Mouse (Mus musculus): ENCODE measurements around the gene Cttnbp2. TPM values are rescaled to one million over a fixed set of nuclear protein-coding genes. Genes with fewer than 3 reads are reported as not detected.
A peak's percentile ranks its signal among the peaks of the same experiment; 100 is the strongest.
"Not testable (repeated sequence)": the region's sequence is repeated elsewhere in the genome, so short reads cannot be mapped to it uniquely, and the experiment has no call there.

Gene Cttnbp2
- polyA plus RNA-seq, 1 experiment from 2014 or later, result 4.5 TPM

- Histone ChIP-seq H3K27ac (ENCODE audit: low read depth, low read length) (no peak overlapping the region), H3K36me3 (ENCODE audit: control insufficient read depth, insufficient read depth, low read length) (no peaks in the 10 kb centered on the region), H3K4me1 (replicated peaks; ENCODE audit: control insufficient read depth, insufficient read depth, low read length) (peaks cover 3% of the 10 kb centered on the region; the same call in 1 of the 2 replicates), H3K4me2 (no peak overlapping the region), H3K4me3 (ENCODE audit: low read depth, low read length) (no peak overlapping the region), H3K9me3 (ENCODE audit: control insufficient read depth, low read length) (no peaks in the 10 kb centered on the region), H3K27me3 (replicated peaks; ENCODE audit: control insufficient read depth, insufficient read depth, low read length) (no peaks in the 10 kb centered on the region), H3K9ac (ENCODE audit: low read depth, low read length) (no peak overlapping the region)
- ATAC-seq (replicated peaks; ENCODE audit: low FRiP score) (no peak), DNase-seq (ENCODE audit: low spot score) (no peak)
- 67% methylated on average over 6 of the region's 6 CpGs for WGBS
Observed at GRCm38 (mm10) chr6:18417866-18418454, 96.7 kb downstream of the Cttnbp2 start.

DNA sequence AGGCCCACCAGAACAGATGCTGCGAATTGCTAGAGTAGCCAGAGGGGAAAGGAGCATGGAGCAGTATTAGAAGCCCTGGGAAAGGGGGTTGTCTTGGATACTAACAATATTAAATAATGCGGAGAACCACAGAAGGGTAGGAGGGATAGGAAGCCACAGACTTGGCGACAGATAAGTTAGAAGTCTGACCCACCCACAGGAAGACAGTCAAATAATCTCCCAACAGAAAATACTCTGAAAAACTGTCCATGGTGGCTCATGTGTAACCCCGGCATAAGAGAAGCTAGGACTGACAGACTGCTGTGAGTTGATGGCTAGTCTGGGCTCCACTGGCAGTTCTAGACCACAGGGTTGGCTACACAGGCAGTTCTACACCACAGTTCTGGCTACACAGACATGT is 98.7 kb downstream of the Cttnbp2 start:
- no peak for DNase-seq (ENCODE audit: low spot score)
- H3K36me3 ChIP-seq (ENCODE audit: control insufficient read depth, insufficient read depth, low read length), result no peaks in the 10 kb centered on the region
- no peaks in the 10 kb centered on the region for H3K9me3 ChIP-seq (ENCODE audit: control insufficient read depth, low read length)
- no peak overlapping the region for H3K9ac ChIP-seq (ENCODE audit: low read depth, low read length)
- H3K27me3 ChIP-seq (replicated peaks; ENCODE audit: control insufficient read depth, insufficient read depth, low read length), result no peaks in the 10 kb centered on the region
- no peak overlapping the region for H3K4me3 ChIP-seq (ENCODE audit: low read depth, low read length)
- no peak overlapping the region for H3K4me2 ChIP-seq
- 47% methylated on average over 4 of the region's 4 CpGs for WGBS
- peak; percentile 73 for ATAC-seq (replicated peaks; ENCODE audit: low FRiP score)
- peaks cover 3% of the 10 kb centered on the region; the same call in 1 of the 2 replicates for H3K4me1 ChIP-seq (replicated peaks; ENCODE audit: control insufficient read depth, insufficient read depth, low read length)
- peak overlapping the region; percentile 34; the same call in 1 of the 2 replicates for H3K27ac ChIP-seq (ENCODE audit: low read depth, low read length)

GRCm38 (mm10) chr6:18411505-18412225 is 103.0 kb downstream of the Cttnbp2 start:
- Histone ChIP-seq H3K27me3 (replicated peaks; ENCODE audit: control insufficient read depth, insufficient read depth, low read length) (no peaks in the 10 kb centered on the region), H3K27ac (ENCODE audit: low read depth, low read length) (no peak overlapping the region), H3K36me3 (ENCODE audit: control insufficient read depth, insufficient read depth, low read length) (no peaks in the 10 kb centered on the region), H3K4me3 (ENCODE audit: low read depth, low read length) (no peak overlapping the region), H3K4me2 (no peak overlapping the region), H3K4me1 (replicated peaks; ENCODE audit: control insufficient read depth, insufficient read depth, low read length) (peaks cover 3% of the 10 kb centered on the region; the same call in 1 of the 2 replicates), H3K9me3 (ENCODE audit: control insufficient read depth, low read length) (no peaks in the 10 kb centered on the region), H3K9ac (ENCODE audit: low read depth, low read length) (no peak overlapping the region)
- peak; percentile 60 for ATAC-seq (replicated peaks; ENCODE audit: low FRiP score)
- no peak for DNase-seq (ENCODE audit: low spot score)
- WGBS, result 79% methylated on average over 1 of the region's 1 CpGs

GRCm38 (mm10) chr6:18408445-18408844 is 106.2 kb downstream of the Cttnbp2 start:
- Histone ChIP-seq H3K27ac (ENCODE audit: low read depth, low read length) (no peak overlapping the region), H3K9ac (ENCODE audit: low read depth, low read length) (no peak overlapping the region), H3K36me3 (ENCODE audit: control insufficient read depth, insufficient read depth, low read length) (no peaks in the 10 kb centered on the region), H3K4me3 (ENCODE audit: low read depth, low read length) (no peak overlapping the region), H3K27me3 (replicated peaks; ENCODE audit: control insufficient read depth, insufficient read depth, low read length) (no peaks in the 10 kb centered on the region), H3K9me3 (ENCODE audit: control insufficient read depth, low read length) (no peaks in the 10 kb centered on the region), H3K4me2 (no peak overlapping the region), H3K4me1 (replicated peaks; ENCODE audit: control insufficient read depth, insufficient read depth, low read length) (no peaks in the 10 kb centered on the region)
- 89% methylated on average over 7 of the region's 7 CpGs for WGBS
- DNase-seq (ENCODE audit: low spot score), result no peak
- no peak for ATAC-seq (replicated peaks; ENCODE audit: low FRiP score)

DNA sequence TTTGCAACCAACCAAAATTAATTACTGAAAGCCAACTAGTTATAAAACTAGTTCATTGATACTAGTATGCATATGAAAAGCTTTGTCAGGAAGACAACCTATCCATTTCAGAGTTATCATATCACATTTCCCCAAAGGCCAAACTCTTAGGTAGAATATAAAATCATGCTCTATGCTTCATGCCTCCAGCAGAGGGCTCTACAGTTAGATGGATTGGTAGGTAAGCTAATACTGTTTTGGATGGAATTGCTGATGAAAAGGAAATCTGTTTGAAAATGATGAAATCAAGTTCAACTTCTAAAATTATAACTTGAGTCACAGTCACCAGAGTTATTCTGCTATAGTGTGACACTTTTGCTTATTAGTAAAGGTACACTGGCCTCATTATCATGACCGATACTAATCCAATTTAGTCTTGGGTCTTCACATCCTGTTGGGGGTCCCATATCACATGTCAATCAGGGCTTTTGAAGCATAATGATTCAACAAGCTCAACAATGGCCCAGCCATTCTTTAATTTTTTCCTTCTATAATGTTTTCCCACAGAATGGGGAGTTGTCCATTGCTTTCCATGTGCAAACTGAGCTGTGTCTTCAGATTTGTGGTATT is 113.5 kb downstream of the Cttnbp2 start:
- Histone ChIP-seq H3K4me1 (replicated peaks; ENCODE audit: control insufficient read depth, insufficient read depth, low read length) (no peaks in the 10 kb centered on the region), H3K36me3 (ENCODE audit: control insufficient read depth, insufficient read depth, low read length) (no peaks in the 10 kb centered on the region), H3K9me3 (ENCODE audit: control insufficient read depth, low read length) (no peaks in the 10 kb centered on the region), H3K27ac (ENCODE audit: low read depth, low read length) (no peak overlapping the region), H3K9ac (ENCODE audit: low read depth, low read length) (no peak overlapping the region), H3K4me2 (no peak overlapping the region), H3K4me3 (ENCODE audit: low read depth, low read length) (no peak overlapping the region), H3K27me3 (replicated peaks; ENCODE audit: control insufficient read depth, insufficient read depth, low read length) (no peaks in the 10 kb centered on the region)
- no peak for ATAC-seq (replicated peaks; ENCODE audit: low FRiP score)
- WGBS, result 91% methylated on average over 1 of the region's 1 CpGs
- DNase-seq (ENCODE audit: low spot score), result no peak

- no peak for DNase-seq (ENCODE audit: low spot score)
- Histone ChIP-seq H3K9ac (ENCODE audit: low read depth, low read length) (no peak overlapping the region), H3K27ac (ENCODE audit: low read depth, low read length) (no peak overlapping the region), H3K36me3 (ENCODE audit: control insufficient read depth, insufficient read depth, low read length) (no peaks in the 10 kb centered on the region), H3K4me3 (ENCODE audit: low read depth, low read length) (no peak overlapping the region), H3K27me3 (replicated peaks; ENCODE audit: control insufficient read depth, insufficient read depth, low read length) (no peaks in the 10 kb centered on the region), H3K4me1 (replicated peaks; ENCODE audit: control insufficient read depth, insufficient read depth, low read length) (no peaks in the 10 kb centered on the region), H3K4me2 (no peak overlapping the region), H3K9me3 (ENCODE audit: control insufficient read depth, low read length) (no peaks in the 10 kb centered on the region)
- WGBS, result 83% methylated on average over 2 of the region's 2 CpGs
- ATAC-seq (replicated peaks; ENCODE audit: low FRiP score), result no peak
Observed at GRCm38 (mm10) chr6:18381380-18381779, 133.3 kb downstream of the Cttnbp2 start.

- Histone ChIP-seq H3K27ac (ENCODE audit: low read depth, low read length) (no peak overlapping the region), H3K4me3 (ENCODE audit: low read depth, low read length) (no peak overlapping the region), H3K4me1 (replicated peaks; ENCODE audit: control insufficient read depth, insufficient read depth, low read length) (no peaks in the 10 kb centered on the region), H3K9ac (ENCODE audit: low read depth, low read length) (no peak overlapping the region), H3K9me3 (ENCODE audit: control insufficient read depth, low read length) (no peaks in the 10 kb centered on the region), H3K36me3 (ENCODE audit: control insufficient read depth, insufficient read depth, low read length) (no peaks in the 10 kb centered on the region), H3K4me2 (no peak overlapping the region), H3K27me3 (replicated peaks; ENCODE audit: control insufficient read depth, insufficient read depth, low read length) (no peaks in the 10 kb centered on the region)
- DNase-seq (ENCODE audit: low spot score) (no peak), ATAC-seq (replicated peaks; ENCODE audit: low FRiP score) (no peak)
- WGBS, result 80% methylated on average over 13 of the region's 13 CpGs
Observed at GRCm38 (mm10) chr6:18380300-18381202, 134.1 kb downstream of the Cttnbp2 start.

DNA sequence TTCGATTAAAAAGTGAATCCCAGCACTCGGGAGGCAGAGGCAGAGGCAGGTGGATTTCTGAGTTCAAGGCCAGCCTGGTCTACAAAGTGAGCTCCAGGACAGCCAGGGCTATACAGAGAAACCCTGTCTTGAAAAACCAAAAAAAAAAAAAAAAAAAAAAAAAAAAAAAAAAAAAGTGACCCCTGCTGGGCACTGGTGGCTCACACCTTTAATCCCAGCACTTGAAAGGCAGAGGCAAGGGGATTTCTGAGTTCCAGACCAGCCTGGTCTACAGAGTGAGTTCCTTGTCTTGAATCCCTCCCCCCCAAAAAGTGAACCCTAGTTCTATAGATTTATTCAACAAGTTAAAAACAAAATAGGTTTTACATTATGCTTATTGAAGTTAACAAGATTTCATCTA is 136.9 kb downstream of the Cttnbp2 start:
- H3K9me3 ChIP-seq (ENCODE audit: control insufficient read depth, low read length), result not testable (repeated sequence)

More for the DNA sequence above, 136.9 kb downstream of the Cttnbp2 start:
- not testable (repeated sequence) for DNase-seq (ENCODE audit: low spot score); H3K4me1 ChIP-seq (replicated peaks; ENCODE audit: control insufficient read depth, insufficient read depth, low read length); H3K9ac ChIP-seq (ENCODE audit: low read depth, low read length); ATAC-seq (replicated peaks; ENCODE audit: low FRiP score); H3K27ac ChIP-seq (ENCODE audit: low read depth, low read length); H3K4me2 ChIP-seq; H3K36me3 ChIP-seq (ENCODE audit: control insufficient read depth, insufficient read depth, low read length); H3K4me3 ChIP-seq (ENCODE audit: low read depth, low read length); H3K27me3 ChIP-seq (replicated peaks; ENCODE audit: control insufficient read depth, insufficient read depth, low read length)
- 72% methylated on average over 2 of the region's 2 CpGs for WGBS

Measured in liver, embryonic 11.5 days (tissue).